Mouse (Mus musculus): ENCODE data around the gene Scamp4.
A peak's percentile ranks its signal among the peaks of the same experiment; 100 is the strongest.

Gene Scamp4

GRCm38 (mm10) chr10:80602698-80603325, at the start of gene Scamp4, which contains the start of gene Adat3:
Scamp4 (plus strand) TSS chr10:80602872.
Adat3 (plus strand) TSS chr10:80602880.
- peak; percentile 95 for DNase-seq

- DNase-seq = no peak
Observed at GRCm38 (mm10) chr10:80553575-80553974, 49.1 kb upstream of the Scamp4 start.

GRCm38 (mm10) chr10:80553997-80554396, 48.7 kb upstream of the Scamp4 start:
- no peak for DNase-seq

- DNase-seq = no peak
Observed at GRCm38 (mm10) chr10:80557346-80557965, 45.2 kb upstream of the Scamp4 start.

GRCm38 (mm10) chr10:80559431-80559830, 43.2 kb upstream of the Scamp4 start:
- DNase-seq = no peak

- no peak for DNase-seq
Observed at GRCm38 (mm10) chr10:80560621-80561020, 42.1 kb upstream of the Scamp4 start.

GRCm38 (mm10) chr10:80561116-80561944, 41.3 kb upstream of the Scamp4 start, which contains the start of gene Rexo1:
Rexo1 (minus strand) TSS chr10:80561560.
- peak; percentile 94 for DNase-seq

GRCm38 (mm10) chr10:80566375-80567092, 36.1 kb upstream of the Scamp4 start:
- DNase-seq = peak; percentile 86

GRCm38 (mm10) chr10:80568876-80569275, 33.8 kb upstream of the Scamp4 start:
- no peak for DNase-seq

- no peak for DNase-seq
Observed at GRCm38 (mm10) chr10:80569664-80570066, 33.0 kb upstream of the Scamp4 start.

GRCm38 (mm10) chr10:80570419-80570818, 32.3 kb upstream of the Scamp4 start:
- no peak for DNase-seq

GRCm38 (mm10) chr10:80570871-80571836, 31.5 kb upstream of the Scamp4 start:
- no peak for DNase-seq

- no peak for DNase-seq
Observed at GRCm38 (mm10) chr10:80572477-80572876, 30.2 kb upstream of the Scamp4 start.

- no peak for DNase-seq
Observed at GRCm38 (mm10) chr10:80573944-80574343, 28.7 kb upstream of the Scamp4 start.

- peak; percentile 37 for DNase-seq
Observed at GRCm38 (mm10) chr10:80574896-80575295, 27.8 kb upstream of the Scamp4 start.

GRCm38 (mm10) chr10:80575925-80576324, 26.7 kb upstream of the Scamp4 start:
- DNase-seq = peak; percentile 22

- peak; percentile 64 for DNase-seq
Observed at GRCm38 (mm10) chr10:80576351-80577194, 26.1 kb upstream of the Scamp4 start.

GRCm38 (mm10) chr10:80577195-80578130, 25.2 kb upstream of the Scamp4 start, which contains the start of gene Klf16:
Klf16 (minus strand) TSS chr10:80577321.
- DNase-seq = peak; percentile 98

GRCm38 (mm10) chr10:80578131-80578750, 24.4 kb upstream of the Scamp4 start:
- DNase-seq = peak; percentile 82
